Mouse (Mus musculus) inflammation-experienced regulatory T-cells (primary cell): ENCODE data around the gene Pde1b. TPM values are rescaled to one million over a fixed set of nuclear protein-coding genes. Genes with fewer than 3 reads are reported as not detected.

Source experiments
- polyA plus RNA-seq, 2 experiments: library from polyadenylated mRNA; unstranded; fragments of 100-300 nt; shearing (Covaris generic); gene quantifications; one replicate each; pipeline ENCODE4 v1.2.1; 2017

Gene Pde1b
- 1 to 10 TPM; 6.6 to 7.0 TPM for polyA plus RNA-seq

GRCm38 (mm10) chr15:103502435-103503250 lies at the start of gene Pde1b:
Pde1b (plus strand) TSS chr15:103503034.

GRCm38 (mm10) chr15:103453551-103454218 lies 49.1 kb upstream of the Pde1b start, which contains the start of gene Nckap1l:
Nckap1l (plus strand) TSS chr15:103453794.

GRCm38 (mm10) chr15:103537822-103538213 lies 35.0 kb downstream of the Pde1b start, which contains the start of gene Ppp1r1a:
Ppp1r1a (minus strand) TSS chr15:103538003.

GRCm38 (mm10) chr15:103564981-103565380 lies 62.1 kb downstream of the Pde1b start, which contains the start of gene Glycam1:
Glycam1 (minus strand) TSS chr15:103565081.

Other genes with a start within 250 kb of the Pde1b start
- 1 to 10 TPM; 1.2 to 1.9 TPM for gene Nfe2, start 244.6 kb upstream of the Pde1b start, polyA plus RNA-seq
- 100 to 1,000 TPM; 150 to 183 TPM for gene Copz1, start 230.3 kb upstream of the Pde1b start, polyA plus RNA-seq
- gene Gpr84, start 192.4 kb upstream of the Pde1b start, polyA plus RNA-seq, result not detected
- under 1 TPM in 1 of 2 experiments, not detected in 1; 0.45 TPM for gene Zfp385a, start 162.9 kb upstream of the Pde1b start, polyA plus RNA-seq
- 1 to 10 TPM; 4.4 to 6.0 TPM for gene Itga5, start 136.3 kb upstream of the Pde1b start, polyA plus RNA-seq
- not detected for gene Gtsf1, start 72.6 kb upstream of the Pde1b start, polyA plus RNA-seq
- not detected for gene Gtsf2, start 54.6 kb upstream of the Pde1b start, polyA plus RNA-seq
- 100 to 1,000 TPM; 130 to 134 TPM for gene Nckap1l, start 49.2 kb upstream of the Pde1b start, polyA plus RNA-seq
- under 1 TPM in 1 of 2 experiments, not detected in 1; 0.82 TPM for gene Ppp1r1a, start 35.0 kb downstream of the Pde1b start, polyA plus RNA-seq
- 1 to 10 TPM in 1 of 2 experiments, under 1 TPM in 1; 0.35 to 3.2 TPM for gene Glycam1, start 62.0 kb downstream of the Pde1b start, polyA plus RNA-seq